Mouse (Mus musculus) CH12.LX (cell line): Measurements from ENCODE around the gene Magix. TPM values are rescaled to one million over a fixed set of nuclear protein-coding genes. Genes with fewer than 3 reads are reported as not detected.
A peak's percentile ranks its signal among the peaks of the same experiment; 100 is the strongest.

ENCODE experiments used
- DNase-seq: peaks from one replicate; pipeline ENCODE4 v3.0.0-alpha.2; 2013; ENCODE audit errors: extremely low read depth
- H3K27ac ChIP-seq: 2 replicates; pipeline ENCODE4 v1.5.1; 2012; ENCODE audit warnings: low read depth, mild to moderate bottlenecking, control low read depth, moderate library complexity; ENCODE audit not compliant: insufficient read depth
- H3K27me3 ChIP-seq: replicated peaks from 2 replicates; pipeline ENCODE3; 2012; ENCODE audit warnings: inconsistent platforms
- H3K36me3 ChIP-seq, 2 experiments: replicated peaks in 1 of 2; 2 replicates each; pipeline versions ENCODE3 to v1.6.1; 2012; ENCODE audit warnings: inconsistent platforms in 1 of 2, low read length in 1 of 2, mild to moderate bottlenecking in 1 of 2, mixed read lengths in 1 of 2, moderate library complexity in 1 of 2; ENCODE audit not compliant: control insufficient read depth in 1 of 2, insufficient read depth in 1 of 2
- H3K4me1 ChIP-seq, 2 experiments: 2 replicates each; pipeline ENCODE4 v1.6.1; 2012; ENCODE audit warnings: inconsistent platforms in 1 of 2, moderate library complexity in 1 of 2; ENCODE audit not compliant: insufficient read depth in 2 of 2, control insufficient read depth in 1 of 2
- H3K4me2 ChIP-seq: 2 replicates; pipeline ENCODE4 v1.6.1; 2012; ENCODE audit warnings: low read depth, mild to moderate bottlenecking, control low read depth; ENCODE audit not compliant: poor library complexity, insufficient read depth, severe bottlenecking
- H3K4me3 ChIP-seq, 3 experiments: fragments of 150-350 bp in 1 of 3; sonication (generic) in 1 of 3; replicated peaks in 1 of 3; 2 replicates each; pipeline versions ENCODE3 to v1.5.1; 2011 to 2012; ENCODE audit warnings: low read depth in 2 of 3, low read length in 2 of 3, mild to moderate bottlenecking in 2 of 3, moderate library complexity in 2 of 3, control low read depth in 1 of 3, improper control_type of control experiment in 1 of 3, inconsistent platforms in 1 of 3, mixed read lengths in 1 of 3; ENCODE audit not compliant: poor library complexity in 1 of 3
- H3K79me2 ChIP-seq: replicated peaks from 2 replicates; pipeline ENCODE4 v1.6.1; 2012; ENCODE audit warnings: mild to moderate bottlenecking, moderate library complexity; ENCODE audit not compliant: control insufficient read depth, poor library complexity, insufficient read depth, severe bottlenecking; ENCODE audit errors: extremely low read depth
- H3K9ac ChIP-seq: 2 replicates; pipeline ENCODE4 v1.6.1; 2012; ENCODE audit warnings: low read depth, mild to moderate bottlenecking, control low read depth, moderate library complexity; ENCODE audit not compliant: insufficient read depth
- H3K9me3 ChIP-seq: replicated peaks from 2 replicates; pipeline ENCODE3; 2012; ENCODE audit warnings: low read length, inconsistent platforms, mixed read lengths
- CHD1 ChIP-seq: IDR thresholded peaks from 2 replicates; pipeline ENCODE4 v1.6.1; 2012; ENCODE audit warnings: low read depth, low read length, improper control_type of control experiment, inconsistent platforms
- E2F4 ChIP-seq: IDR thresholded peaks from 2 replicates; pipeline ENCODE4 v1.6.1; 2011; ENCODE audit warnings: low read depth, low read length, improper control_type of control experiment; ENCODE audit not compliant: insufficient replicate concordance
- ELF1 ChIP-seq: IDR thresholded peaks from 2 replicates; pipeline ENCODE4 v1.6.1; 2014; ENCODE audit warnings: low read depth, mild to moderate bottlenecking, inconsistent platforms, low read length, improper control_type of control experiment
- EP300 ChIP-seq: IDR thresholded peaks from 2 replicates; pipeline ENCODE4 v1.6.1; 2011; ENCODE audit warnings: low read length, improper control_type of control experiment
- ETS1 ChIP-seq: conservative IDR thresholded peaks from 2 replicates; pipeline ENCODE4 v1.6.1; 2012; ENCODE audit warnings: low read depth, mild to moderate bottlenecking, inconsistent platforms, low read length, improper control_type of control experiment, moderate library complexity
- JUND ChIP-seq: conservative IDR thresholded peaks from 2 replicates; pipeline ENCODE4 v1.6.1; 2011; ENCODE audit warnings: low read depth, low read length, improper control_type of control experiment
- MXI1 ChIP-seq: IDR thresholded peaks from 2 replicates; pipeline ENCODE4 v1.6.1; 2011; ENCODE audit warnings: mild to moderate bottlenecking, low read depth, low read length, improper control_type of control experiment
- NRF1 ChIP-seq: IDR thresholded peaks from 2 replicates; pipeline ENCODE4 v1.6.1; 2014; ENCODE audit warnings: low read depth, mild to moderate bottlenecking, inconsistent platforms, low read length, improper control_type of control experiment, moderate library complexity
- POLR2AphosphoS2 ChIP-seq: IDR thresholded peaks from 2 replicates; pipeline ENCODE4 v1.6.1; 2011; ENCODE audit warnings: low read depth, low read length, improper control_type of control experiment
- RAD21 ChIP-seq: IDR thresholded peaks from 2 replicates; pipeline ENCODE4 v1.6.1; 2011; ENCODE audit warnings: low read depth, mild to moderate bottlenecking, low read length, improper control_type of control experiment, moderate library complexity
- SIN3A ChIP-seq: IDR thresholded peaks from 2 replicates; pipeline ENCODE4 v1.6.1; 2012; ENCODE audit warnings: low read length, improper control_type of control experiment, inconsistent platforms
- SMC3 ChIP-seq: IDR thresholded peaks from 2 replicates; pipeline ENCODE4 v1.6.1; 2011; ENCODE audit warnings: low read depth, low read length, improper control_type of control experiment
- UBTF ChIP-seq: IDR thresholded peaks from 2 replicates; pipeline ENCODE4 v1.6.1; 2012; ENCODE audit warnings: low read depth, mild to moderate bottlenecking, inconsistent platforms, low read length, improper control_type of control experiment, moderate library complexity
- USF1 ChIP-seq: IDR thresholded peaks from 2 replicates; pipeline ENCODE4 v1.6.1; 2014; ENCODE audit warnings: low read depth, mild to moderate bottlenecking, inconsistent platforms, low read length, improper control_type of control experiment
- USF2 ChIP-seq: conservative IDR thresholded peaks from 2 replicates; pipeline ENCODE4 v1.6.1; 2011; ENCODE audit warnings: low read depth, low read length, improper control_type of control experiment
- ZC3H11A ChIP-seq: IDR thresholded peaks from 2 replicates; pipeline ENCODE4 v1.6.1; 2012; ENCODE audit warnings: low read depth, mild to moderate bottlenecking, inconsistent platforms, low read length, improper control_type of control experiment
- ZKSCAN1 ChIP-seq: IDR thresholded peaks from 2 replicates; pipeline ENCODE4 v1.6.1; 2012; ENCODE audit warnings: low read depth, inconsistent platforms, low read length, improper control_type of control experiment, borderline replicate concordance
- dilution Hi-C: fragments of 300-500 bp; cut with MboI; formaldehyde crosslinking; loops from 2 replicates; pipeline ENCODE4 v1.14.3; 2020; ENCODE audit warnings: low sequenced_read_pairs; ENCODE audit not compliant: extremely low pct_unique_long_range_greater_than_20kb, extremely low pct_ligation_motif_present
- in situ Hi-C: fragments of 300-500 bp; cut with MboI; formaldehyde crosslinking; loops from 3 replicates; pipeline ENCODE4 v1.14.3; 2019; ENCODE audit warnings: low sequenced_read_pairs, low pct_ligation_motif_present, low pct_unique_long_range_greater_than_20kb, mixed read lengths
- polyA plus RNA-seq: library from polyadenylated mRNA; unstranded; fragments of >175 nt; gene quantifications from 2 replicates; pipeline ENCODE4 v1.2.1, GENCODE M21; 2012; ENCODE audit warnings: low read depth; ENCODE audit not compliant: insufficient read length
- total RNA-seq, 2 experiments: library from RNA; depleted of rRNA; stranded (reverse); fragments of 300-350 nt in 1 of 2; fragments of >200 nt in 1 of 2; gene quantifications; 2 replicates each; pipeline ENCODE4 v1.2.3; 2012 to 2014

Gene Magix
- total RNA-seq (2012; rRNA removed) (0.13 TPM in 1 of 2 replicates, not detected in the other), total RNA-seq (2014; rRNA removed) (not detected in 2 replicates), polyA plus RNA-seq (not detected in 2 replicates)

DNA sequence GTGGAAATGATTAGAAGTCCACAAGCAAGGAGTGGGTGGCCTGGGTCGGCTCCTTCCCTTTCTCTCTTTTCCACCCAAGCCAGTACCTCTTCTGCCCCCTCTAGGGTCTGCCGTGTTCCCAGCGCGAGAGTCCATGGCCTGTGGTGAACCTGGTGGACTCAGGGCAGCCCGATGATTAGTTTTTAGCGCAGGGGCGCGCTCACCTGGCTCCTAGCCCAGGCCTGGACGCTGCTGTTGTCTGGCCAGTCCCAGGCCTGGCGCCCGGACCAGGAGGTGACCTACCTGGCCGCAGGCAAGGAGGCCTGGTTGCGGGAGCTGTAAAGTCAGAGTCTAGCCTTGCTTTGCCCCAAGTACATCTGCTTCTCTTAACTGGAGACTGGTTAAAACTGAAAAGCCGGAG is at the start of gene Magix:
TSS of gene Magix (minus strand) at position 388 of the 400 bp plus-strand sequence.
- H3K4me3 ChIP-seq = no peak within 1 kb of the TSS
- no peaks in the 10 kb centered on the region for H3K9me3 ChIP-seq
- no peak for DNase-seq
- no peak within 1 kb of the TSS for H3K27ac ChIP-seq
- dilution Hi-C loops (no loop called here), in situ Hi-C loops (no loop called here)
- H3K9ac ChIP-seq = no peak within 1 kb of the TSS
- H3K79me2 ChIP-seq = no peaks in the 10 kb centered on the region
- no peaks in the 10 kb centered on the region for H3K4me1 ChIP-seq
- H3K36me3 ChIP-seq = no peaks in the 10 kb centered on the region
- TF ChIP-seq E2F4 (no peak), ELF1 (no peak), CHD1 (no peak), MXI1 (no peak), SIN3A (no peak), SMC3 (no peak), USF1 (no peak)
- peaks cover 3% of the 10 kb centered on the region for H3K27me3 ChIP-seq
- H3K4me2 ChIP-seq = 0 out of 2 replicates have a peak within 1 kb of the TSS, but pooled peaks have one; percentile 30

DNA sequence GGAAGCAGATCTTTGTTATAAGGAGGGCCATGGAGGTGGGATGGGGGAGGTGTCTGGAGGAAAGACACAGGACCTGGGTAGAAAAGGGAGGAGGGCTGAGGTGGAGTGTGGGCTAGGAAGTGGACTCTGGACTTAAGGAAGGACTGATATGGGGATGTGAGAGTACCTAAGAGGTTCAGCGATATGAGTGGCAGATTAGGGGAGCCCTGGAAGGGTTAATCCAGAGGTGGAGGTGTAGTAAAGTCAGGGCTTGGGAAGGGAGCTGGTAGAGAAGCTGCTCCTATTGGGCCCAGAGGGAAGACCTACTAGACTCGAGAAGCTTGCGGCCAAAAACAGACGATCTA is 47.8 kb upstream of the Magix start:
- TF ChIP-seq NRF1 (no peak), ZKSCAN1 (no peak), EP300 (no peak), ELF1 (no peak), SMC3 (no peak), ETS1 (no peak), ZC3H11A (no peak), USF2 (no peak), SIN3A (no peak), UBTF (no peak), RAD21 (no peak), POLR2AphosphoS2 (no peak), JUND (no peak)
- TF ChIP-seq, all 38 proteins: peak for 0
- dilution Hi-C loops = no loop called here
- peak overlapping the region; percentile 74; the same call in 1 of the 2 replicates for H3K27ac ChIP-seq

More for the DNA sequence above, 47.8 kb upstream of the Magix start:
- Histone ChIP-seq H3K79me2 (0 out of 2 replicates have a peak, but pooled peaks cover 8% of the 10 kb centered on the region), H3K9ac (peak overlapping the region; percentile 68), H3K4me1 (peaks cover 7 to 17% of the 10 kb centered on the region in 2 experiments; a peak in 3 of 4 replicates), H3K4me3 (peak overlapping the region; percentile 56 to 82 (median 59)), H3K27me3 (no peaks in the 10 kb centered on the region), H3K36me3 (peaks cover 26 to 57% of the 10 kb centered on the region in 2 experiments), H3K4me2 (peak overlapping the region; percentile 74), H3K9me3 (no peaks in the 10 kb centered on the region)
- in situ Hi-C loops = no loop called here
- no peak for DNase-seq
